21 mouse cellular contexts compared by ENCODE assay signal in the genomic region with DNA sequence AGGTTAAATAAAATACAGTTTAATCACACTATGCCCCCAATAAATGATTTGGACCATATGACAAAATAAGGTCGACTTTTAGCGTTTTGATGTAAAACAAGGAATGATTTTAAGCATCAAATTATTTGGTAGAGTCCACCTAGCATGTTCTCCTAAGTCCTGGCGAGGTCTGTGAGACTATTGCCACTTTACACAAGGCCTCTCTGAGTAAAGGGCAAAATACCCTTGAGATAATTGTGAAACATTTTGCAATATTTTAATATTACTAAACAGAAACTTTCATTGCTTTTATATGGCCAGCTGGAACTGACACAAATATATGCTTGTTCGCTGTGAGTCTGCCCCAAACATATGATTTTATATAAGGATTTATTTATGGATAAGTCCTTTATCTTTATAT.
"Had no signal": no experiment of that assay in that cellular context is flagged by ENCODE, and none has a peak within 500 bp of the region (broad histone marks: within the 10 kb centered on the region; RNA-seq: fewer than 3 reads in every experiment).

No protein-coding gene starts in this region.

- H3K4me2 ChIP-seq: intestine, embryonic 15.5 days; kidney, embryonic 15.5 days; limb, embryonic 12.5 days; limb, embryonic 15.5 days; liver, embryonic 13.5 days; midbrain, embryonic 13.5 days; neural tube, embryonic 13.5 days; stomach, embryonic 15.5 days had no signal

- DNase-seq: kidney, adult 11 months; kidney, adult 8-10 months; kidney, postnatal 10 days; kidney, postnatal 36 days; left cerebral cortex, postnatal 4 days; liver, embryonic 13.5 days; retina, postnatal 1 day; right cerebral cortex, postnatal 25 days; spleen, adult 18-20 months; thymus, postnatal 25 days had no signal

- H3K4me1 ChIP-seq: intestine, embryonic 15.5 days; kidney, embryonic 15.5 days; limb, embryonic 12.5 days; limb, embryonic 15.5 days; liver, embryonic 13.5 days; midbrain, embryonic 10.5 days; midbrain, embryonic 13.5 days; neural tube, embryonic 13.5 days; stomach, embryonic 15.5 days had no signal

- H3K27ac ChIP-seq: intestine, embryonic 15.5 days; kidney, embryonic 15.5 days; limb, embryonic 12.5 days; liver, embryonic 13.5 days; midbrain, embryonic 10.5 days; midbrain, embryonic 13.5 days; neural tube, embryonic 13.5 days had no signal

- H3K36me3 ChIP-seq: intestine, embryonic 15.5 days; kidney, embryonic 15.5 days; limb, embryonic 12.5 days; limb, embryonic 15.5 days; liver, embryonic 13.5 days; midbrain, embryonic 10.5 days; midbrain, embryonic 13.5 days; neural tube, embryonic 13.5 days; stomach, embryonic 15.5 days had no signal

- H3K9ac ChIP-seq: intestine, embryonic 15.5 days; kidney, embryonic 15.5 days; limb, embryonic 12.5 days; limb, embryonic 15.5 days; liver, embryonic 13.5 days; midbrain, embryonic 13.5 days; neural tube, embryonic 13.5 days; stomach, embryonic 15.5 days had no signal

- H3K27me3 ChIP-seq: intestine, embryonic 15.5 days; kidney, embryonic 15.5 days; limb, embryonic 12.5 days; limb, embryonic 15.5 days; liver, embryonic 13.5 days; megakaryocyte, embryonic 14.5 days; midbrain, embryonic 13.5 days; neural tube, embryonic 13.5 days; stomach, embryonic 15.5 days had no signal

- H3K4me3 ChIP-seq: intestine, embryonic 15.5 days; kidney, embryonic 15.5 days; limb, embryonic 12.5 days; limb, embryonic 15.5 days; liver, embryonic 13.5 days; megakaryocyte, embryonic 14.5 days; midbrain, embryonic 10.5 days; midbrain, embryonic 13.5 days; myocyte; neural tube, embryonic 13.5 days; stomach, embryonic 15.5 days had no signal

- ATAC-seq: intestine, embryonic 15.5 days; midbrain, embryonic 13.5 days; midbrain, embryonic 16.5 days had no signal

- H3K9me3 ChIP-seq: intestine, embryonic 15.5 days; kidney, embryonic 15.5 days; limb, embryonic 12.5 days; limb, embryonic 15.5 days; liver, embryonic 13.5 days; megakaryocyte, embryonic 14.5 days; midbrain, embryonic 10.5 days; midbrain, embryonic 13.5 days; neural tube, embryonic 13.5 days; stomach, embryonic 15.5 days had no signal
